Mouse (Mus musculus) adrenal gland, postnatal 14 days (tissue): Measurements from ENCODE around the gene Lca5l. TPM values are rescaled to one million over a fixed set of nuclear protein-coding genes. Genes with fewer than 3 reads are reported as not detected.
A peak's percentile ranks its signal among the peaks of the same experiment; 100 is the strongest.
"Not testable (repeated sequence)": the region's sequence is repeated elsewhere in the genome, so short reads cannot be mapped to it uniquely, and the experiment has no call there.

Experiments
- DNase-seq: peaks from one replicate; pipeline ENCODE4 v3.0.0; 2021; ENCODE audit warnings: mixed read lengths
- total RNA-seq: library from RNA; stranded (reverse); gene quantifications from 2 replicates; pipeline ENCODE4 v1.2.3, GENCODE M21; 2021

Gene Lca5l
- total RNA-seq, 1 experiment from 2014 or later = 0.85 TPM

GRCm38 (mm10) chr16:96168837-96169236 lies 23.2 kb downstream of the Lca5l start:
- DNase-seq = no peak

GRCm38 (mm10) chr16:96165723-96166264 lies 26.3 kb downstream of the Lca5l start:
- no peak for DNase-seq

GRCm38 (mm10) chr16:96161336-96161735 lies 30.7 kb downstream of the Lca5l start:
- DNase-seq = no peak

GRCm38 (mm10) chr16:96160927-96161326 lies 31.1 kb downstream of the Lca5l start:
- DNase-seq = no peak

GRCm38 (mm10) chr16:96159794-96160346 lies 32.2 kb downstream of the Lca5l start:
- no peak for DNase-seq

- DNase-seq = peak; percentile 79
These were observed 32.9 kb downstream of the Lca5l start for GRCm38 (mm10) chr16:96159091-96159731.

GRCm38 (mm10) chr16:96158511-96159080 lies 33.5 kb downstream of the Lca5l start:
- peak; percentile 57 for DNase-seq

- DNase-seq = no peak
These were observed 34.9 kb downstream of the Lca5l start for GRCm38 (mm10) chr16:96157171-96157570.

- no peak for DNase-seq
These were observed 36.1 kb downstream of the Lca5l start for GRCm38 (mm10) chr16:96156019-96156418.

- DNase-seq = no peak
These were observed 37.6 kb downstream of the Lca5l start for GRCm38 (mm10) chr16:96154476-96154875.

GRCm38 (mm10) chr16:96151551-96151950 lies 40.5 kb downstream of the Lca5l start:
- peak; percentile 89 for DNase-seq

- peak; percentile 88 for DNase-seq
These were observed 41.1 kb downstream of the Lca5l start for GRCm38 (mm10) chr16:96150995-96151394.

GRCm38 (mm10) chr16:96149311-96149710 lies 42.8 kb downstream of the Lca5l start:
- no peak for DNase-seq

GRCm38 (mm10) chr16:96148834-96149233 lies 43.2 kb downstream of the Lca5l start:
- no peak for DNase-seq

GRCm38 (mm10) chr16:96145814-96146213 lies 46.3 kb downstream of the Lca5l start:
- no peak for DNase-seq

GRCm38 (mm10) chr16:96145110-96145800 lies 46.8 kb downstream of the Lca5l start, which contains the start of gene Wrb:
Gene Wrb (plus strand): TSS chr16:96145407.
- DNase-seq = peak; percentile 100

GRCm38 (mm10) chr16:96144748-96145109 lies 47.3 kb downstream of the Lca5l start:
- DNase-seq = not testable (repeated sequence)

GRCm38 (mm10) chr16:96128466-96128865 lies 63.6 kb downstream of the Lca5l start:
- no peak for DNase-seq

- peak; percentile 99 for DNase-seq
These were observed 64.3 kb downstream of the Lca5l start, which contains the start of gene Hmgn1 for GRCm38 (mm10) chr16:96127657-96128344. Gene Hmgn1 (minus strand): TSS chr16:96127729.

- DNase-seq = no peak
These were observed 64.8 kb downstream of the Lca5l start for GRCm38 (mm10) chr16:96127288-96127656.

GRCm38 (mm10) chr16:96126684-96127171 lies 65.3 kb downstream of the Lca5l start:
- peak; percentile 32 for DNase-seq

- DNase-seq = no peak
These were observed 71.9 kb downstream of the Lca5l start for GRCm38 (mm10) chr16:96120022-96120623.
